Mouse (Mus musculus) limb, embryonic 10.5 days (tissue): ENCODE data around the gene Gm20683. TPM values are rescaled to one million over a fixed set of nuclear protein-coding genes. Genes with fewer than 3 reads are reported as not detected.
A peak's percentile ranks its signal among the peaks of the same experiment; 100 is the strongest.
"Not testable (repeated sequence)": the region's sequence is repeated elsewhere in the genome, so short reads cannot be mapped to it uniquely, and the experiment has no call there.

ENCODE experiments used
- DNase-seq: peaks from one replicate; pipeline ENCODE4 v3.0.0-alpha.2; 2017; ENCODE audit warnings: low spot score
- H3K27ac ChIP-seq: fragments of 300-500 bp; sonication (generic); 2 replicates; pipeline ENCODE4 v1.5.1; 2016; ENCODE audit warnings: mild to moderate bottlenecking
- H3K27me3 ChIP-seq: fragments of 300-500 bp; sonication (generic); 2 replicates; pipeline ENCODE4 v1.6.1; 2016; ENCODE audit warnings: low read depth, mild to moderate bottlenecking; ENCODE audit not compliant: poor library complexity, severe bottlenecking
- H3K36me3 ChIP-seq: fragments of 300-500 bp; sonication (generic); 2 replicates; pipeline ENCODE4 v1.6.1; 2016; ENCODE audit warnings: mild to moderate bottlenecking, moderate library complexity
- H3K4me1 ChIP-seq: fragments of 300-500 bp; sonication (generic); 2 replicates; pipeline ENCODE4 v1.6.1; 2016
- H3K4me3 ChIP-seq: fragments of 300-500 bp; sonication (generic); 2 replicates; pipeline ENCODE4 v1.5.1; 2016; ENCODE audit warnings: mild to moderate bottlenecking, moderate library complexity
- H3K9me3 ChIP-seq: fragments of 300-500 bp; sonication (generic); replicated peaks from 2 replicates; pipeline ENCODE4 v1.6.1; 2016; ENCODE audit warnings: mild to moderate bottlenecking
- WGBS: fragments of 180-500 bp; shearing (Covaris S2); methylation state at CpG from one replicate; pipeline ENCODE4 v1.1.7; 2016; 5-methylcytosine and 5-hydroxymethylcytosine counted together
- polyA plus RNA-seq: library from polyadenylated mRNA; unstranded; fragments of >200 nt; fragmentation: Nextera tagmentation; extraction: Ambion mirVana; gene quantifications from 2 replicates; pipeline ENCODE4 v1.2.1, GENCODE M21; 2016

Gm20683 gene
- polyA plus RNA-seq, 1 experiment from 2014 or later: 1.9 TPM

GRCm38 (mm10) chr17:25879261-25879660, 37.7 kb upstream of the Gm20683 start:
- 51% methylated on average over 4 of the region's 4 CpGs for WGBS
- 0 out of 2 replicates have a peak overlapping the region, but pooled peaks have one; percentile 79 for H3K27ac ChIP-seq
- peaks cover 58% of the 10 kb centered on the region for H3K36me3 ChIP-seq

GRCm38 (mm10) chr17:25878611-25879180, 37.1 kb upstream of the Gm20683 start:
- DNase-seq: peak; percentile 27
- WGBS: 91% methylated on average over 19 of the region's 19 CpGs
- 0 out of 2 replicates have a peak overlapping the region, but pooled peaks have one; percentile 10 for H3K4me3 ChIP-seq
- no peaks in the 10 kb centered on the region for H3K9me3 ChIP-seq
- H3K27ac ChIP-seq: peak overlapping the region; percentile 25; the same call in 1 of the 2 replicates
- H3K36me3 ChIP-seq: peaks cover 53% of the 10 kb centered on the region
- no peaks in the 10 kb centered on the region for H3K27me3 ChIP-seq
- H3K4me1 ChIP-seq: peaks cover 86% of the 10 kb centered on the region

More at GRCm38 (mm10) chr17:25879261-25879660, 37.7 kb upstream of the Gm20683 start:
- Histone ChIP-seq H3K9me3 (no peaks in the 10 kb centered on the region), H3K4me1 (peaks cover 85% of the 10 kb centered on the region), H3K4me3 (no peak overlapping the region), H3K27me3 (no peaks in the 10 kb centered on the region)
- DNase-seq: peak; percentile 45

GRCm38 (mm10) chr17:25877741-25878610, 36.4 kb upstream of the Gm20683 start:
- Histone ChIP-seq H3K27me3 (no peaks in the 10 kb centered on the region), H3K36me3 (peaks cover 46% of the 10 kb centered on the region), H3K4me1 (peaks cover 86% of the 10 kb centered on the region), H3K4me3 (0 out of 2 replicates have a peak overlapping the region, but pooled peaks have one; percentile 10), H3K27ac (peak overlapping the region; percentile 25; the same call in 1 of the 2 replicates), H3K9me3 (no peaks in the 10 kb centered on the region)
- 95% methylated on average over 32 of the region's 32 CpGs for WGBS
- DNase-seq: peak; percentile 30

GRCm38 (mm10) chr17:25877025-25877424, 35.5 kb upstream of the Gm20683 start:
- peaks cover 77% of the 10 kb centered on the region for H3K4me1 ChIP-seq
- no peak for DNase-seq
- no peaks in the 10 kb centered on the region for H3K9me3 ChIP-seq
- no peaks in the 10 kb centered on the region for H3K27me3 ChIP-seq
- H3K4me3 ChIP-seq: peak overlapping the region; percentile 92
- H3K36me3 ChIP-seq: peaks cover 36% of the 10 kb centered on the region
- no peak overlapping the region for H3K27ac ChIP-seq
- WGBS: 91% methylated on average over 3 of the region's 3 CpGs

GRCm38 (mm10) chr17:25876347-25876915, 34.9 kb upstream of the Gm20683 start:
- Histone ChIP-seq H3K27me3 (no peaks in the 10 kb centered on the region), H3K4me1 (peaks cover 71% of the 10 kb centered on the region), H3K27ac (peak overlapping the region; percentile 92), H3K9me3 (no peaks in the 10 kb centered on the region), H3K4me3 (peak overlapping the region; percentile 92), H3K36me3 (peaks cover 36% of the 10 kb centered on the region)
- DNase-seq: no peak
- 67% methylated on average over 10 of the region's 10 CpGs for WGBS

- H3K4me1 ChIP-seq: peaks cover 61% of the 10 kb centered on the region
- peak; percentile 91 for DNase-seq
- H3K4me3 ChIP-seq: peak overlapping the region; percentile 92
- WGBS: 2% methylated on average over 59 of the region's 59 CpGs
- H3K27me3 ChIP-seq: no peaks in the 10 kb centered on the region
- peak overlapping the region; percentile 92 for H3K27ac ChIP-seq
- H3K36me3 ChIP-seq: peaks cover 36% of the 10 kb centered on the region
- no peaks in the 10 kb centered on the region for H3K9me3 ChIP-seq
These were observed 33.9 kb upstream of the Gm20683 start for GRCm38 (mm10) chr17:25875171-25876136.

GRCm38 (mm10) chr17:25874721-25875170, 33.2 kb upstream of the Gm20683 start, which contains the start of gene Mettl26:
TSS of gene Mettl26 (plus strand) at chr17:25875074.
- peak within 1 kb of the TSS; percentile 92 for H3K27ac ChIP-seq
- peak within 1 kb of the TSS; percentile 92 for H3K4me3 ChIP-seq
- H3K27me3 ChIP-seq: no peaks in the 10 kb centered on the region
- H3K36me3 ChIP-seq: peaks cover 31% of the 10 kb centered on the region
- peak; percentile 96 for DNase-seq
- H3K4me1 ChIP-seq: peaks cover 54% of the 10 kb centered on the region
- no peaks in the 10 kb centered on the region for H3K9me3 ChIP-seq
- under 1% methylated on average over 25 of the region's 25 CpGs for WGBS

GRCm38 (mm10) chr17:25874148-25874720, 32.7 kb upstream of the Gm20683 start:
- DNase-seq: peak; percentile 47
- H3K9me3 ChIP-seq: no peaks in the 10 kb centered on the region
- H3K27me3 ChIP-seq: no peaks in the 10 kb centered on the region
- peaks cover 27% of the 10 kb centered on the region for H3K36me3 ChIP-seq
- H3K4me3 ChIP-seq: peak overlapping the region; percentile 92
- 12% methylated on average over 14 of the region's 14 CpGs for WGBS
- H3K4me1 ChIP-seq: peaks cover 49% of the 10 kb centered on the region
- H3K27ac ChIP-seq: peak overlapping the region; percentile 92

GRCm38 (mm10) chr17:25873405-25874147, 32.0 kb upstream of the Gm20683 start:
- Histone ChIP-seq H3K27me3 (no peaks in the 10 kb centered on the region), H3K36me3 (peaks cover 20% of the 10 kb centered on the region), H3K9me3 (no peaks in the 10 kb centered on the region), H3K27ac (peak overlapping the region; percentile 92; the same call in 1 of the 2 replicates), H3K4me3 (peak overlapping the region; percentile 92), H3K4me1 (peaks cover 49% of the 10 kb centered on the region)
- DNase-seq: no peak
- 82% methylated on average over 11 of the region's 11 CpGs for WGBS

GRCm38 (mm10) chr17:25872676-25873075, 31.1 kb upstream of the Gm20683 start:
- no peaks in the 10 kb centered on the region for H3K9me3 ChIP-seq
- no peak overlapping the region for H3K27ac ChIP-seq
- no peak for DNase-seq
- H3K4me3 ChIP-seq: no peak overlapping the region
- H3K36me3 ChIP-seq: peaks cover 11% of the 10 kb centered on the region
- H3K4me1 ChIP-seq: peaks cover 51% of the 10 kb centered on the region
- 81% methylated on average over 3 of the region's 3 CpGs for WGBS
- H3K27me3 ChIP-seq: no peaks in the 10 kb centered on the region

GRCm38 (mm10) chr17:25871566-25871965, 30.0 kb upstream of the Gm20683 start:
- H3K4me3 ChIP-seq, H3K36me3 ChIP-seq, DNase-seq, H3K27me3 ChIP-seq, H3K9me3 ChIP-seq, H3K27ac ChIP-seq: not testable (repeated sequence)
- peaks cover 47% of the 10 kb centered on the region for H3K4me1 ChIP-seq
